Mouse (Mus musculus): Measurements from ENCODE around the gene Rwdd1. TPM values are rescaled to one million over a fixed set of nuclear protein-coding genes. Genes with fewer than 3 reads are reported as not detected.

Rwdd1 gene
- polyA plus RNA-seq (2015; fragmentation: Nextera tagmentation; extraction: Ambion mirVana), result 145 and 154 TPM in 2 replicates

GRCm38 (mm10) chr10:34019302-34020075, at the start of gene Rwdd1:
Gene Rwdd1 (minus strand): TSS chr10:34019624.

GRCm38 (mm10) chr10:34044210-34044609, 24.8 kb upstream of the Rwdd1 start, which contains the start of gene Calhm4:
Gene Calhm4 (minus strand): TSS chr10:34044310.

DNA sequence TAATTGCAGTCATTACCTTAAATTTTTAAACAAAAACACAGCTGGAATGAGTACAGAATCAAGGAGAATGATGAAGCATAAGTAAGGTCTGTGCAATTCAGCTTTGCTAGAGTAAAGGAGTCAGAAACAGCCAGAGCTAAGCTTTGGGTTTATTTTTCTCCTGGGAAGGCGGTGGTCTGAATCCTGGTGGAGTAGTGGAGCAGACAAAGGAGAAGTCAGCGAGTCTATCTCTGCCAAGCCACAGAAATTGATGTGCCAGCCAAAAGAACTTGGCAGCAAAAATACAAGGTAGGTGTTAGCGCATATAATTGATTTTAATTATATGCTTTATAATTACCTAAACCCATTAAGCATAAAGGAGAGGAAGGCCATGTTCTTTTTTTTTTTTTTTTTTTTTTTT, 18.0 kb upstream of the Rwdd1 start, which contains the start of gene Trappc3l:
Trappc3l (plus strand) TSS at position 197 of the 400 bp plus-strand sequence.

GRCm38 (mm10) chr10:33950803-33951583, 68.4 kb downstream of the Rwdd1 start, which contains the start of gene Zup1:
Gene Zup1 (minus strand): TSS chr10:33951269.

Other genes with a start within 250 kb of the Rwdd1 start
- not detected in 2 replicates for gene Sult3a2, start 232.9 kb downstream of the Rwdd1 start, polyA plus RNA-seq (2015; fragmentation: Nextera tagmentation; extraction: Ambion mirVana)
- gene Sult3a1, start 161.9 kb downstream of the Rwdd1 start, polyA plus RNA-seq (2015; fragmentation: Nextera tagmentation; extraction: Ambion mirVana), result not detected in 2 replicates
- 1.3 and 1.6 TPM in 2 replicates for gene Rsph4a, start 114.5 kb downstream of the Rwdd1 start, polyA plus RNA-seq (2015; fragmentation: Nextera tagmentation; extraction: Ambion mirVana)
- gene Zup1, start 68.4 kb downstream of the Rwdd1 start, polyA plus RNA-seq (2015; fragmentation: Nextera tagmentation; extraction: Ambion mirVana), result 14.1 and 14.5 TPM in 2 replicates
- gene Trappc3l, start 18.0 kb upstream of the Rwdd1 start, polyA plus RNA-seq (2015; fragmentation: Nextera tagmentation; extraction: Ambion mirVana), result 0.34 and 0.60 TPM in 2 replicates
- 0.08 TPM in 1 of 2 replicates, not detected in the other for gene Calhm4, start 24.7 kb upstream of the Rwdd1 start, polyA plus RNA-seq (2015; fragmentation: Nextera tagmentation; extraction: Ambion mirVana)
- 2.0 TPM in 2 replicates for gene Calhm5, start 76.9 kb upstream of the Rwdd1 start, polyA plus RNA-seq (2015; fragmentation: Nextera tagmentation; extraction: Ambion mirVana)
- gene Calhm6, start 108.4 kb upstream of the Rwdd1 start, polyA plus RNA-seq (2015; fragmentation: Nextera tagmentation; extraction: Ambion mirVana), result 1.3 and 1.4 TPM in 2 replicates
- gene Dse, start 188.1 kb upstream of the Rwdd1 start, polyA plus RNA-seq (2015; fragmentation: Nextera tagmentation; extraction: Ambion mirVana), result 6.7 and 7.5 TPM in 2 replicates

Measured in neural tube, postnatal 0 days (tissue).